Mouse (Mus musculus): ENCODE measurements around the gene Mthfr. TPM values are rescaled to one million over a fixed set of nuclear protein-coding genes. Genes with fewer than 3 reads are reported as not detected.

The Mthfr gene
- polyA plus RNA-seq, 1 experiment from 2014 or later, result 14.3 TPM

DNA sequence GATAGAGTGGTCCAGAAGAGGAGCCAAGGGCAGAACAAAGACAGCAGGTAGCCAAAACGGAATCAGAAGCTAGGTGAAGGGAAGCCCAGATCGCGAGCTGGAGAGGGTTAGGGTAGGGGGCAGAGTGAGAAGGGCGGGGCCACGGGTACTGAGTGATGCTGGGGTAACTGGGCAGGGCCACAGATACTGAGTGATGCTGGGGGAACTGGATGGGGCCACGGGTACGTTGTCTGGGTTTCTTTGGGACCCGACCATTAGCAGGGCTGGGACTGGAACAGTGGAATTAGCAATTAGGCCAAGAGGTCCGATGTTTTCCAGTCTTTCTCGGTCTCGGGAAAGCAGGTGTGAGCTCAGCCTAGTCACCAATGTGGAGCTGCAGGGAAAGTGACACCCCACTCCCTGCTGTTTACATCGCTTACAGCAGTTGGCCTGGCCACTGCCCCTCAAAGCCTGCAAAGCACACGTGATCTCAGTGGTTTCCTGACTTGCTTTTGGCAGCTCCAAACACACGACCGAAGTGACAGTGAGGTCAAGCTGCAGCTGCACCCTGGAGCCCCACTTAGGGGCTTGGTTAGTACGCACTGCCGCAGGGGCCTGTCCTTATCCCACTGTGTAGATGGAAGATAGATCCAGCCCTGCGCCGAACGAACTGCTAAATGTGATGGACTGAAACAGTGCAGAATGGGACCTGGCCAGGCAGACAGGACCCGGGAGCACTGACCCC lies 44.5 kb downstream of the Mthfr start:
- no peak overlapping the region for H3K9ac ChIP-seq (ENCODE audit: low read depth, low read length)
- H3K27ac ChIP-seq (ENCODE audit: low read length), result no peak overlapping the region
- peaks cover 26% of the 10 kb centered on the region for H3K4me1 ChIP-seq (ENCODE audit: control insufficient read depth, insufficient read depth, low read length)
- H3K27me3 ChIP-seq (replicated peaks; ENCODE audit: control insufficient read depth, insufficient read depth, low read length), result no peaks in the 10 kb centered on the region
- 0 out of 2 replicates have a peak, but pooled peaks cover 5% of the 10 kb centered on the region for H3K36me3 ChIP-seq (ENCODE audit: control insufficient read depth, insufficient read depth, low read length)
- H3K9me3 ChIP-seq (ENCODE audit: control insufficient read depth, low read length), result no peaks in the 10 kb centered on the region
- 54% methylated on average over 21 of the region's 21 CpGs for WGBS
- no peak overlapping the region for H3K4me2 ChIP-seq (ENCODE audit: low read depth, low read length)
- no peak for ATAC-seq
- no peak overlapping the region for H3K4me3 ChIP-seq (ENCODE audit: low read length)

DNA sequence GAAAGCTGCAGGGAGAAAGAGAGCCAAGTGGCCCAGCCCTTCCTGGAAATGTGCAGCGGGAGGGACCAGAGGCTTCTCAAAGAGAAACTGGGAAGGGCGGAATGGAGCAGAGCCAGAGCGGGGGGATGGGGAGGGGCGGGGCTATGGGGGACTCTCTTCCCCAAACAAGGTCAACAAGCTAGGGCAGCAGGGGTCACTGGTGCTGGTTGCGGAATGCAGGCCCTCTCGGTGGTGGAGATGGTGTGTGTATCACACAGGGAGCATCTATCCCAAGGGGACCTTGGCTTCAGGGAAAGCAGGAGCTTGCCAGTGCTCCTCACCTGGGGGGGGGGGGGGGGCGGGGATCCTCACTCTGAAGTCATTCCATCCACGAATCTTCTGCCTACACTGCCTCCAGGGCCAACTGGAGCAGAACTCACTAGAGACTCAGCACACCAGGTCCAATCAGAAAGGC lies 45.4 kb downstream of the Mthfr start:
- H3K9me3 ChIP-seq (ENCODE audit: control insufficient read depth, low read length), result no peaks in the 10 kb centered on the region
- H3K4me1 ChIP-seq (ENCODE audit: control insufficient read depth, insufficient read depth, low read length), result peaks cover 26% of the 10 kb centered on the region
- no peak for ATAC-seq
- H3K4me3 ChIP-seq (ENCODE audit: low read length), result no peak overlapping the region
- H3K27me3 ChIP-seq (replicated peaks; ENCODE audit: control insufficient read depth, insufficient read depth, low read length), result no peaks in the 10 kb centered on the region
- no peak overlapping the region for H3K4me2 ChIP-seq (ENCODE audit: low read depth, low read length)
- no peak overlapping the region for H3K9ac ChIP-seq (ENCODE audit: low read depth, low read length)
- 0 out of 2 replicates have a peak, but pooled peaks cover 5% of the 10 kb centered on the region for H3K36me3 ChIP-seq (ENCODE audit: control insufficient read depth, insufficient read depth, low read length)
- no peak overlapping the region for H3K27ac ChIP-seq (ENCODE audit: low read length)
- 29% methylated on average over 7 of the region's 8 CpGs for WGBS

DNA sequence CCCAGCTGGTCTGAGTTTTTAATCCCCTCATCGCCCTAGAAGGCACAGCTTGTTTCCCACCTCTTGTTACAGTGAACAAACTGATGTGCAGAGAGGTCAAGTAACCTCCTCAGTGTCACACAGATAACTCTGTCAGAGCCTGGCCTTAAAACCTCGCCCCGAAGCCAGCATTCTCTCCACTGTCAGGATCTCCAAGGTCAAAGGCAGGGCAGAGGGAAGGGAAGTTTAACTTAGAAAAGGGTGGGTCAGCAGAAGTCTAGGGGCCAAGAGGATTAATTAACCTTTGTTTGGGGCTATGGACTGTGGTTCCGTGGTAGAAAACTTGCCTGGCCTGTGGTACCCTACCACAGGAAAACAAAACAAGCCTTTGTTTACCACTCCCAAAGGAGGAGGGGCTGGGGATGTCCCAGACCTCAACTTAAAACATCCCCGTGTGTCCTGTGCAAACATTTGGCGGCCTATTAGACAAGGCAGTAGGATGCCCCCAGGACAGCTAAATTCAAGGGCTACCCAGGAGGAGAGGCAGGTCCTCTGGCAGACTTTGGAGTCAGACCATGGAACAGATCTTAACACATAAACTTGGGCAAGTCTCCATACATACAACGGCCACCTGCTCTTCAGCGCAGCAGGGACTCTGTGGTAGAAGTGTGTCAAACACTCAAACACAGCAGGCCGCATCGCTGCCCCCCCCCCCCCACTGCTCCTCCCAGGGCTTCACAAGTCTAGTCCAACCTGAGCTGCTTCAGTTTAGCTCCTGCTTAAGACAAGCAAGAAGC lies 46.4 kb downstream of the Mthfr start:
- no peak overlapping the region for H3K27ac ChIP-seq (ENCODE audit: low read length)

DNA sequence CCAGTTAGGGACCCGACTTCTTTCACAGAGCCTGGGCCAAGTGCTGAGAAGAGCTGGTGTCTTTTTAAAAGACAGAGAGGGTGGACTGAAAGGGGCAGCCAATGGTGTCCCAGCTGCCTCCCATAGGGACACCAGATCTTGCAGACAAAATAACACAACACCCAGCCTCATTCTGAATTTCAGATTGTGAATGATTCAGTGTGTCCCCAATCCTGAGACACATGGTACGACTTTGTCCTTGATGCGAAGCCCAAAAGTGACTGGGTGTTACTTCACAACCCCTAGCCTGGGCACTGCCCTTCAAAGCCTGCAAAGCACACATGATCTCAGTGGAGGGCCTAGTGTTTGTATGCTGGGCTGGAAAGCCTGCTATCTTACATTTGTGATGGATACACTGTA lies 47.0 kb downstream of the Mthfr start:
- no peak overlapping the region for H3K4me3 ChIP-seq (ENCODE audit: low read length)
- H3K27me3 ChIP-seq (replicated peaks; ENCODE audit: control insufficient read depth, insufficient read depth, low read length), result no peaks in the 10 kb centered on the region
- H3K27ac ChIP-seq (ENCODE audit: low read length), result no peak overlapping the region
- no peak for ATAC-seq
- no peak overlapping the region for H3K4me2 ChIP-seq (ENCODE audit: low read depth, low read length)
- H3K4me1 ChIP-seq (ENCODE audit: control insufficient read depth, insufficient read depth, low read length), result peaks cover 26% of the 10 kb centered on the region
- 0 out of 2 replicates have a peak overlapping the region, but pooled peaks have one; percentile 33 for H3K9ac ChIP-seq (ENCODE audit: low read depth, low read length)
- H3K36me3 ChIP-seq (ENCODE audit: control insufficient read depth, insufficient read depth, low read length), result no peaks in the 10 kb centered on the region
- no peaks in the 10 kb centered on the region for H3K9me3 ChIP-seq (ENCODE audit: control insufficient read depth, low read length)
- WGBS, result 77% methylated on average over 3 of the region's 3 CpGs

More for the DNA sequence above, 46.4 kb downstream of the Mthfr start:
- ATAC-seq, result no peak
- H3K4me2 ChIP-seq (ENCODE audit: low read depth, low read length), result no peak overlapping the region
- H3K9me3 ChIP-seq (ENCODE audit: control insufficient read depth, low read length), result no peaks in the 10 kb centered on the region
- no peaks in the 10 kb centered on the region for H3K27me3 ChIP-seq (replicated peaks; ENCODE audit: control insufficient read depth, insufficient read depth, low read length)
- H3K4me3 ChIP-seq (ENCODE audit: low read length), result no peak overlapping the region
- 44% methylated on average over 9 of the region's 10 CpGs for WGBS
- 0 out of 2 replicates have a peak, but pooled peaks cover 2% of the 10 kb centered on the region for H3K36me3 ChIP-seq (ENCODE audit: control insufficient read depth, insufficient read depth, low read length)
- peaks cover 26% of the 10 kb centered on the region for H3K4me1 ChIP-seq (ENCODE audit: control insufficient read depth, insufficient read depth, low read length)
- H3K9ac ChIP-seq (ENCODE audit: low read depth, low read length), result 0 out of 2 replicates have a peak overlapping the region, but pooled peaks have one; percentile 33

DNA sequence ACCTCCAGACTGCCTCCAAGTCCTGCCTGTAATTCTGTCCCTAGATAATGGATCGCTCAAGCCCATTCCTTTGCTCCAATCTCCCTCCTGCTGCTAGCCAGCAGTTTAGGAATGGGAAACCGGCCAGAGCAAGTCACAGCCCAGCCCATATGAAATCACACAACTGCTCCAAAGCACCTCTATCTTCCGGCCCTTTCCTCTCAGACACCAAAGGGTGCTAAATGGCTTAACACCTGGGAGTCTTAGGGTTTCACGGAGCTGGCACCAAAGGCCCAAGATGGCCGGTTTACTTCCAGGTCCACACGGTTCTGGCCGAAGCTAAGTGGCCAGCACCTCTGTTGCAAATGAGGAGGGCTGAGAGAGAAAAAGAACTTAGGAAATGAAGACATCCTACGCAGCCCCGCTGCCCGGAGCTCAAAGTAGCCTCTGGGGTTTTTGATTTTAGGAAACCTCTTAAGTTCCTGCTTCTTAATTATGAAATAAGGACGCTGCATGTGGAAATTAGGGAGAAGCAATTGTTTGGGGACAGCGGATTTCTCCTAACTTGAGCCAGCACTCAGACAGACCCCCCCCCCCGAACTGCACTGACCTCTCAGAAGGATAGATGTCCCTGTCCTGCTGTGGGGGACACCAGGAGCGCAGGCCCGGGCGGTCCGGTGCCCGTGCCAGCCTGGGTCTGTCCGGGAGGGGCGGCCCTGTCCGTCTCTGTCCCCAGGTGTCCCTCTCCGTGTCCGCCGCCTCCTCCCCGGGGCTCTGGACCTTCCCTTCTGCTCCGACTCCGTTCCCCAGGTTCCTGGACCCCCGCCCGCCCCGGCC lies 48.4 kb downstream of the Mthfr start:
- Histone ChIP-seq H3K4me2 (ENCODE audit: low read depth, low read length) (peak overlapping the region; percentile 87), H3K27me3 (replicated peaks; ENCODE audit: control insufficient read depth, insufficient read depth, low read length) (no peaks in the 10 kb centered on the region), H3K4me1 (ENCODE audit: control insufficient read depth, insufficient read depth, low read length) (peaks cover 26% of the 10 kb centered on the region), H3K27ac (ENCODE audit: low read length) (peak overlapping the region; percentile 57), H3K9me3 (ENCODE audit: control insufficient read depth, low read length) (no peaks in the 10 kb centered on the region), H3K9ac (ENCODE audit: low read depth, low read length) (peak overlapping the region; percentile 90), H3K36me3 (ENCODE audit: control insufficient read depth, insufficient read depth, low read length) (no peaks in the 10 kb centered on the region), H3K4me3 (ENCODE audit: low read length) (peak overlapping the region; percentile 88)
- peak; percentile 65 for ATAC-seq
- 5% methylated on average over 30 of the region's 30 CpGs for WGBS

DNA sequence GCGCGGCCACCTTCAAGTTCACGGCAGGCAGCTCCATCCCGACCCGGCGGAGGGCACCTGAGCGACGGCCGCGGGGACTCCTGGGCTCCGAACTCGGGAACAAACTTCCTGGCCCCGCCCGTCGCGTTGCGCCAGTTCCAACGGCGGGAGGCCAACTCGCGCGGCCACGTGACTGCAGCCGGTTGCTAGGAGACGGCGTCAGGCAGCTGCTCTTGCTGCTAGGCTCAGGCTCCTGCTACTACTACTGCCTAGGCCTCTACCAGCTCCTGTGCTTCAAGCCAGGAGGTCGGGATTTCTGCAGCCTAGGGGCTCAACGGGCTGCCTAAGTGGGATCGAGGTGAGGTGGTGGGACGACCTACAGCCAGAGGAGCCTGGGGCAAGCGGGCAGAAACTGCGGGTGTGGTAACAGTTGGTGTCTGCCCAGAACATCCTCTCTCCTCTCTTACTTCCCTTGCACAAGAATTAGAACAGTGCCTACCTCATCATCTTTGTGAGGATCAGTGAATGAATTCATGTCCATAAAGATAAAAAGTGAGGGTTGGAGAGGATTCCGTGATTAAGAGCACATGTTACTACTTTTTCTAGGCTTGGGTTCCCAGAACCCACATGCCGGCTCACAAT lies 49.1 kb downstream of the Mthfr start, which contains the start of gene Agtrap:
Gene Agtrap (minus strand): TSS at position 125 of the 621 bp plus-strand sequence.
- H3K4me2 ChIP-seq (ENCODE audit: low read depth, low read length), result peak within 1 kb of the TSS; percentile 87
- peak within 1 kb of the TSS; percentile 57 for H3K27ac ChIP-seq (ENCODE audit: low read length)
- H3K27me3 ChIP-seq (replicated peaks; ENCODE audit: control insufficient read depth, insufficient read depth, low read length), result no peaks in the 10 kb centered on the region
- peak; percentile 90 for ATAC-seq
- H3K4me3 ChIP-seq (ENCODE audit: low read length), result peak within 1 kb of the TSS; percentile 88
- H3K4me1 ChIP-seq (ENCODE audit: control insufficient read depth, insufficient read depth, low read length), result peaks cover 26% of the 10 kb centered on the region
- 6% methylated on average over 34 of the region's 34 CpGs for WGBS
- H3K9ac ChIP-seq (ENCODE audit: low read depth, low read length), result peak within 1 kb of the TSS; percentile 90
- H3K36me3 ChIP-seq (ENCODE audit: control insufficient read depth, insufficient read depth, low read length), result no peaks in the 10 kb centered on the region
- H3K9me3 ChIP-seq (ENCODE audit: control insufficient read depth, low read length), result no peaks in the 10 kb centered on the region

DNA sequence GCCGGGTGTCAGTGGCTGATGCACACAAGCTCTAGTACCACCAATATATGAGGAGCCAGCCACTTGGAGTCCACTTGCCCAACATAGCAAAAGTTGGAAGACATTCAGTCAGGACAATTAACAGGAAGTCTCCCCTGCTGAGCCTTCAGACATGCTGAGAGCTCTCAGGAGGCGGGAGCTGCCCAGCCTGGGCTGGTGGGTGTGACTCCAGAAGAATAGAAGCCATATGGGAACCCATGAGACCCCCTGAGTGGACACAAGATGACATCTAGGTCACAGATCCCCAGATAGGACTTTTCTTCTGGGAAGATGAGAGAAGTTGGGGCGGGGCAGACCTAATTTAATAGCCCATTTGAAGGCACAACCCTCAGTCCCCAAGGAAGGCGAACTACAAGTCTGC lies 50.3 kb downstream of the Mthfr start:
- Histone ChIP-seq H3K9ac (ENCODE audit: low read depth, low read length) (no peak overlapping the region), H3K9me3 (ENCODE audit: control insufficient read depth, low read length) (no peaks in the 10 kb centered on the region), H3K27ac (ENCODE audit: low read length) (no peak overlapping the region), H3K4me2 (ENCODE audit: low read depth, low read length) (no peak overlapping the region), H3K27me3 (replicated peaks; ENCODE audit: control insufficient read depth, insufficient read depth, low read length) (no peaks in the 10 kb centered on the region), H3K4me3 (ENCODE audit: low read length) (no peak overlapping the region), H3K36me3 (ENCODE audit: control insufficient read depth, insufficient read depth, low read length) (no peaks in the 10 kb centered on the region), H3K4me1 (ENCODE audit: control insufficient read depth, insufficient read depth, low read length) (peaks cover 25% of the 10 kb centered on the region)
- no peak for ATAC-seq
- 73% methylated on average over 4 of the region's 4 CpGs for WGBS

DNA sequence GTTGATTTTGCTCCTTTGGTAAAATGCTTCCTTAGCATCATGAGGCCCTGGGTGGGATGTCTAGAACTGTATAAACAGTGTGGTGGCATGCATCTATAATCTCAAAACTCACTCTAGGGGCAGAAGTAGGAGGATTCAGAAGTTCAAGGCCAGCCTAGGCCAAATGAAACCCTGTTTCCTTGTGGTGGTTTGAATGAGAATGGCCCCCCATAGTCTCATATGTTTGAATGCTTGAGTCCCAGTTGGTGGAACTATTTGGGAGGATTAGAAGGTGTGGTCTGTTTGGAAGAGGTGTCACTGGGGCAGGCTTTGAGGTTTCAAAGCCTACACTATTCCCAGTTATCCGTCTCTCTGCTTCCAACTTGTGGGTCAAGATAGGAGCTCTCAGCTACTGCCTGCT lies 52.3 kb downstream of the Mthfr start:
- no peak overlapping the region for H3K4me2 ChIP-seq (ENCODE audit: low read depth, low read length)
- H3K4me1 ChIP-seq (ENCODE audit: control insufficient read depth, insufficient read depth, low read length), result peaks cover 10% of the 10 kb centered on the region
- H3K27me3 ChIP-seq (replicated peaks; ENCODE audit: control insufficient read depth, insufficient read depth, low read length), result no peaks in the 10 kb centered on the region
- no peaks in the 10 kb centered on the region for H3K9me3 ChIP-seq (ENCODE audit: control insufficient read depth, low read length)
- no peaks in the 10 kb centered on the region for H3K36me3 ChIP-seq (ENCODE audit: control insufficient read depth, insufficient read depth, low read length)
- WGBS, result 90% methylated on average over 1 of the region's 1 CpGs
- no peak overlapping the region for H3K9ac ChIP-seq (ENCODE audit: low read depth, low read length)
- ATAC-seq, result no peak
- no peak overlapping the region for H3K27ac ChIP-seq (ENCODE audit: low read length)
- no peak overlapping the region for H3K4me3 ChIP-seq (ENCODE audit: low read length)

Data from intestine, embryonic 16.5 days (tissue).